Mouse (Mus musculus): ENCODE measurements around the gene Ly6g5b. TPM values are rescaled to one million over a fixed set of nuclear protein-coding genes. Genes with fewer than 3 reads are reported as not detected.

Gene Ly6g5b
- polyA plus RNA-seq, 1 experiment from 2014 or later, result 0.53 TPM

DNA sequence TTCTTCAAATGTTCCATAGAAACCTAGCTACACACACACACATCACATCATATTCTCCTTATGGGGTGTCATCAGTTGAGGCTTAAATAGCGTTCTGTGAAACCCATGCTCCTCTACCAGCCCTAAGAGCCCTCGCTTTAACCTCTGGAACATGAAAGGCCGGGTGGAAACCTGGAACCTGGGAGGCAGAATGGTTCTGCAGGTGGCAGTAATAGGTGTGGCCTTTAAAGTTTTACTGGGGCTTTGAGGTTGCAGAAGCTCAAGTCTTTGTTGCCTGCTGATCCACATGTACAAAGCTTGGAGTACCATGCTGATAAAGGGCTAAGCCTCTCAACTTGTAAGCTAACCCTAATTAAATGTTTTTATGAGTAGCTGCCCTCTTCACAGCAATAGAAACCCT, 32.1 kb upstream of the Ly6g5b start:
- WGBS, result 54% methylated on average over 3 of the region's 3 CpGs
- no peak overlapping the region for H3K9ac ChIP-seq (ENCODE audit: low read length)
- ATAC-seq (ENCODE audit: insufficient read depth, low FRiP score), result no peak
- H3K9me3 ChIP-seq (replicated peaks; ENCODE audit: control insufficient read depth, low read length), result no peaks in the 10 kb centered on the region
- no peak overlapping the region for H3K4me2 ChIP-seq (ENCODE audit: low read depth, low read length)
- H3K27ac ChIP-seq (ENCODE audit: low read length), result peak overlapping the region; percentile 38; the same call in 1 of the 2 replicates
- no peaks in the 10 kb centered on the region for H3K4me1 ChIP-seq (ENCODE audit: control insufficient read depth, insufficient read depth, low read length)
- no peaks in the 10 kb centered on the region for H3K27me3 ChIP-seq (ENCODE audit: control insufficient read depth, insufficient read depth, low read length)
- peaks cover 43% of the 10 kb centered on the region for H3K36me3 ChIP-seq (ENCODE audit: control insufficient read depth, insufficient read depth, low read length)
- no peak overlapping the region for H3K4me3 ChIP-seq (replicated peaks; ENCODE audit: low read length)

DNA sequence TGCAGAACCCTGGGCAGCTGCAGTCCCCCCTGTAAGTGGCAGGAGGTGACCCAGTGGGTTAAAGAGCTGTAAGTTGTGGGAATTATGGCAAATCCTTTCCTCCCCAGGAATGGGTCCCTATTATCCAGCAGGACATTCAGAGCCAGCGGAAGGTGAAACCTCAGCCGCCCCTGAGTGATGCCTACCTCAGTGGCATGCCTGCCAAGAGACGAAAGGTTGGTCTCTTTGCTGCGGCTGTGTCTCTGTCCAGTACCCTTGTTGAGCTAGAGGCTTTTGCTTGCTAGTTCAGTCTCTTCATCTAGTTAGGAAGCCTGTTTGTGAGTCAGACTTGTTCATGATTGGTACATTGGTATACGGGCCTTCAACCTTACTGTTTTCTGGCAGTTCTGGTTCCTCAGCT, 30.9 kb upstream of the Ly6g5b start:
- Histone ChIP-seq H3K4me1 (ENCODE audit: control insufficient read depth, insufficient read depth, low read length) (no peaks in the 10 kb centered on the region), H3K9ac (ENCODE audit: low read length) (no peak overlapping the region), H3K27me3 (ENCODE audit: control insufficient read depth, insufficient read depth, low read length) (no peaks in the 10 kb centered on the region), H3K36me3 (ENCODE audit: control insufficient read depth, insufficient read depth, low read length) (peaks cover 50% of the 10 kb centered on the region), H3K4me2 (ENCODE audit: low read depth, low read length) (no peak overlapping the region), H3K4me3 (replicated peaks; ENCODE audit: low read length) (no peak overlapping the region), H3K9me3 (replicated peaks; ENCODE audit: control insufficient read depth, low read length) (no peaks in the 10 kb centered on the region), H3K27ac (ENCODE audit: low read length) (no peak overlapping the region)
- 89% methylated on average over 5 of the region's 5 CpGs for WGBS
- no peak for ATAC-seq (ENCODE audit: insufficient read depth, low FRiP score)

DNA sequence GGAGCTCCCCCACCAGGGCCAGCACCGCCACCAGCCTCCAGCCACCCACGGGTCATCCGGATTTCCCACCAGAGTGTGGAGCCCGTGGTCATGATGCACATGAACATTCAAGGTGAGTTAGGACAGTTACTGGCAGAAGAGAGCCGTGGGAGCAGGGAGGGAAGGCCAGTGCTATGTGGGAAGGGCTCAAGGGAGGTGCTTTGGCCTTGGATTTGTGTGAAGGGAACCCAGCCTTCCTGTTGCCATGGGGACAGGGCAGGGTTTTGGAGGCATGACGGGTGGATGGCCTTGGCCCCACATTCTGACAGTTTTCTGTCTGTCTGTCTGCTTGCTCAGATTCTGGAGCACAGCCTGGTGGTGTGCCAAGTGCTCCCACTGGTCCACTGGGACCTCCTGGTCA, 26.7 kb upstream of the Ly6g5b start:
- Histone ChIP-seq H3K27me3 (ENCODE audit: control insufficient read depth, insufficient read depth, low read length) (no peaks in the 10 kb centered on the region), H3K9me3 (replicated peaks; ENCODE audit: control insufficient read depth, low read length) (no peaks in the 10 kb centered on the region), H3K36me3 (ENCODE audit: control insufficient read depth, insufficient read depth, low read length) (peaks cover 32% of the 10 kb centered on the region), H3K4me3 (replicated peaks; ENCODE audit: low read length) (no peak overlapping the region), H3K9ac (ENCODE audit: low read length) (no peak overlapping the region), H3K4me1 (ENCODE audit: control insufficient read depth, insufficient read depth, low read length) (peaks cover 5% of the 10 kb centered on the region), H3K27ac (ENCODE audit: low read length) (no peak overlapping the region), H3K4me2 (ENCODE audit: low read depth, low read length) (no peak overlapping the region)
- ATAC-seq (ENCODE audit: insufficient read depth, low FRiP score), result no peak
- WGBS, result 89% methylated on average over 6 of the region's 6 CpGs

DNA sequence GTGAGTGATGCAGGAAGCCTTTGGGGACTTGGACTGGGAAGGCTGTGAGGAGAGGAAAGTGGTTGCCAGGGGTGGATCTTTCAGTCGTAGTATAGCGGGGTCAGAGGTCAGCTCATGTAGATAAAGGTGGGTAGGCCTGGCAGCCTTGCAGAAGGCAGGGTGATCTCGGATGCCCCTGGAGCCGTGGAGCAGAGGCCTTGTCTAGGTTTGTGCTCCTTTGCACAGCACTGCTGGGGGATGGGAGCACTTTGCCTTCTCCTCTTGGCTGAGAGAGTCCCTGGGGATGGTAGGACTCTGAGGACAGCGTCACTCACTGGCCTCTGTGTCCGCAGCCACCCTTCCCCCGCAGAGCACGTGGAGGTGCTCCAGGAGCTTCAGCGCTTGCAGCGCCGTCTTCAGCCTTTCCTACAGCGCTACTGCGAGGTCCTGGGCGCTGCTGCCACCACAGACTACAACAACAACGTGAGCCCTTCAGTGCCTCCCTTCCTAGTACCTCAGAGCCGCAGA, 25.3 kb upstream of the Ly6g5b start:
- no peak for ATAC-seq (ENCODE audit: insufficient read depth, low FRiP score)
- peaks cover 14% of the 10 kb centered on the region for H3K4me1 ChIP-seq (ENCODE audit: control insufficient read depth, insufficient read depth, low read length)
- H3K36me3 ChIP-seq (ENCODE audit: control insufficient read depth, insufficient read depth, low read length), result peaks cover 26% of the 10 kb centered on the region
- no peak overlapping the region for H3K27ac ChIP-seq (ENCODE audit: low read length)
- no peak overlapping the region for H3K9ac ChIP-seq (ENCODE audit: low read length)
- H3K9me3 ChIP-seq (replicated peaks; ENCODE audit: control insufficient read depth, low read length), result no peaks in the 10 kb centered on the region
- no peak overlapping the region for H3K4me2 ChIP-seq (ENCODE audit: low read depth, low read length)
- H3K27me3 ChIP-seq (ENCODE audit: control insufficient read depth, insufficient read depth, low read length), result no peaks in the 10 kb centered on the region
- WGBS, result 73% methylated on average over 16 of the region's 16 CpGs
- no peak overlapping the region for H3K4me3 ChIP-seq (replicated peaks; ENCODE audit: low read length)

DNA sequence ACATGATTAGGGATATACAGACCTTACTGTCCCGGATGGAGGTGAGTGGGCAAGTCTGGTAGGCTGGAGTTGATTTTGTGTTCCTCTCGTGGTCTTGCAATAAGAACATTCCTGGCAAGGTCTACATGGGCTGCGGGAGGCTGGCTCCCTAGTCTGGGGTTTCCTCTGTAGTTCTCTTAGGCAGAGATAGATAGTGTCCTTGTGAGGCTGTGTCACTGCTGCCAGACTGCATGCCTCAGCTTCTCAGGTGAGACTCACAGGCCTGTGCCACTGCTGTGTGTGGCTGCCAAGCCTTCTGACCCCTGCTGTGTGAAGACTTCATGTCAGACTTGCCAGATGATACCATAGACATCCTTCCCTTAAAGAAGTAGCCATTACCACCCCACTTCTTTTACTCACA, 24.0 kb upstream of the Ly6g5b start:
- no peak overlapping the region for H3K9ac ChIP-seq (ENCODE audit: low read length)
- ATAC-seq (ENCODE audit: insufficient read depth, low FRiP score), result no peak
- H3K36me3 ChIP-seq (ENCODE audit: control insufficient read depth, insufficient read depth, low read length), result peaks cover 26% of the 10 kb centered on the region
- H3K9me3 ChIP-seq (replicated peaks; ENCODE audit: control insufficient read depth, low read length), result no peaks in the 10 kb centered on the region
- H3K4me1 ChIP-seq (ENCODE audit: control insufficient read depth, insufficient read depth, low read length), result peaks cover 14% of the 10 kb centered on the region
- 99% methylated on average over 3 of the region's 3 CpGs for WGBS
- no peak overlapping the region for H3K4me2 ChIP-seq (ENCODE audit: low read depth, low read length)
- H3K27me3 ChIP-seq (ENCODE audit: control insufficient read depth, insufficient read depth, low read length), result no peaks in the 10 kb centered on the region
- H3K4me3 ChIP-seq (replicated peaks; ENCODE audit: low read length), result no peak overlapping the region
- no peak overlapping the region for H3K27ac ChIP-seq (ENCODE audit: low read length)

DNA sequence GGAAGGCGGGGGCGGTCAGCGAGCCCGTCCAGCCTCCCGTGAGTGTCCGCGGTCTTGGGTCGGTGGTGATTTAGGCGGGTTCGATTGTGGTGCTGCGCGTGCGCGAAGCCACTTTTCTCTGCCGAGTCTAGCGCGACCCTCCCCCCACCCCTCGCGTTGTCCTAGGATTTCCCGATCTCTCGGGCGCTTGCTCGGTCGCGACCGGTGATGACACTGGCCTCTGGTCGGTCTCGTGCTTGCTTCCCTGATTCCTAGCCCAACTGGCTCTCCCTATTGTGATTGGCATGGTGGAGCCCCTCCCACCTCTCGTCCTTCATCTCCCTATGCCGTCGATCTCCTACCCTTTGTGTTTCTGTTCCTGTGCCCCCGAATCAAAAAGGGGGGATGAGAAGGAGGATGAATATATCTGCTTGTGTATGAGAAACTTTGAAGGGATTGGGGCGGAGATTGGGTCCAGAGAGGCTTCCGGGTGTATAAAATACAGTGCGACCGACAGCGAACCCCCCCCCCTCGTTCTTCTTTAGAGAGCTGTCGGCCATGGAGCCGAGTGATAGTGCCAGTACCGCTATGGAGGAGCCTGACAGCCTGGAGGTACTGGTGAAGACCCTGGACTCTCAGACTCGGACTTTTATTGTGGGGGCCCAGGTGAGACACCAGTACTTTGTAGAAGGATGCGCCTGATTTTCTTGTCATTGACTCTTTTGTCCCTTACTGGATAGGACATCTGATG, 20.5 kb upstream of the Ly6g5b start:
- H3K27me3 ChIP-seq (ENCODE audit: control insufficient read depth, insufficient read depth, low read length), result no peaks in the 10 kb centered on the region
- H3K9me3 ChIP-seq (replicated peaks; ENCODE audit: control insufficient read depth, low read length), result no peaks in the 10 kb centered on the region
- under 1% methylated on average over 43 of the region's 43 CpGs for WGBS
- H3K4me1 ChIP-seq (ENCODE audit: control insufficient read depth, insufficient read depth, low read length), result peaks cover 14% of the 10 kb centered on the region
- peak overlapping the region; percentile 89 for H3K9ac ChIP-seq (ENCODE audit: low read length)
- peak overlapping the region; percentile 97 for H3K27ac ChIP-seq (ENCODE audit: low read length)
- H3K4me2 ChIP-seq (ENCODE audit: low read depth, low read length), result peak overlapping the region; percentile 90
- H3K4me3 ChIP-seq (replicated peaks; ENCODE audit: low read length), result peak overlapping the region; percentile 77
- no peaks in the 10 kb centered on the region for H3K36me3 ChIP-seq (ENCODE audit: control insufficient read depth, insufficient read depth, low read length)
- peak; percentile 41 for ATAC-seq (ENCODE audit: insufficient read depth, low FRiP score)

DNA sequence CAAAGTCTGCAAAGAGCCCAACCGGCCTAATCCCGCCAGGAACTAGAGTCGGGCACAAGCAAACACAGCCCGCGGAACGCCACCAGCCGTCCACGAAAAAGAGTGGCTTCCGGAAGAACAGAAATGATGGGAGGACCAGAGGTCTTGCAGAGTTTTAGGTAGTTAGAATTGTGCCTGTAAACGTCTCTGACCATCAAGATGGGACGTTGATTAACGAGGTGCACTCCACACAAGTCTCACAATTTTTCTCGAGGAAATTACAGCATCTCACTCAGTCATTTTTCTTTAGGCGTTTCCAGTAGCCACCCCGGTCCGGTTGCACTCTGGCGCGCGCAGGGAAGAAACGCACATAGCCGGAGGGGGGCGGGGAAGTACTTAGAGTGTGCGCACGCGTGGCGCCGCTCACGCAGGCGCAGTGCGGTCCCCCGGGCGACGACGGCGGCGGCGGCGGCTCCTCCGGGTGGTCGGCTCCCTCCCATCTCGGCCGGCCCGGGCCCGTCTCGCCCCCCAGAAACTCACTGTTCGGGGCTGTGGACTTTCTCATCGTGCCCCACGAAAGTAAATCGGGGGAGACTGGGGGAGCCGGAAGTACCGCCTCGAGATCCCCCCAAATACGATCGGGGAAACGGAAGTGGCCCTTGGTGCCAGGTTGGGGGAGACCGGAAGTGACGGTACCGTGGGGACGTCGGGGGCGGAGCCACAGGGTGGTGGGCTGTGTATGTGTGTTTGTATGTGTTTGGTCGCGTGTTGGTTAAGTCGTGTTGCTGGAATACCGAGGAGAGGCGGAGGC, 19.8 kb upstream of the Ly6g5b start, which contains the start of gene Bag6:
TSS of gene Bag6 (plus strand) at position 378 of the 790 bp plus-strand sequence.
- WGBS, result under 1% methylated on average over 66 of the region's 66 CpGs
- peak; percentile 96 for ATAC-seq (ENCODE audit: insufficient read depth, low FRiP score)
- peak within 1 kb of the TSS; percentile 90 for H3K4me2 ChIP-seq (ENCODE audit: low read depth, low read length)

DNA sequence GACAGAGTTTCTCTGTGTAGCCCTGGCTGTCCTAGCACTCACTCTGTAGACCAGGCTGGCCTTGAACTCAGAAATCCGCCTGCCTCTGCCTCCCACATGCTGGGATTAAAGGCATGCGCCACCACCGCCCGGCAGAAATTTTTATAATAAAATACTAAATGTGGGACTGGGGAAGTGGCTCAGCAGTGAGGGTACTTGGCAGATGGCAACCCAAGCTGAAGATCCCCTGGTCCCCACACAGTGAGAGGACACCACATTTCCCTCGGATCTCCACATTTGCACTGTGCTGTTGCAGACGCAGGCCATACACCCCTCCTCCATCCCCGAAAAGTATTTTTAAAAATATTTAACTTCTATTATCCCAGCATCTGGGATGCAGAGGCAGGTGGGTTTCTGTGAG, 18.3 kb upstream of the Ly6g5b start:
- no peak overlapping the region for H3K9ac ChIP-seq (ENCODE audit: low read length)
- ATAC-seq (ENCODE audit: insufficient read depth, low FRiP score), result no peak
- 96% methylated on average over 7 of the region's 7 CpGs for WGBS
- no peak overlapping the region for H3K27ac ChIP-seq (ENCODE audit: low read length)
- no peaks in the 10 kb centered on the region for H3K27me3 ChIP-seq (ENCODE audit: control insufficient read depth, insufficient read depth, low read length)
- no peak overlapping the region for H3K4me3 ChIP-seq (replicated peaks; ENCODE audit: low read length)
- no peak overlapping the region for H3K4me2 ChIP-seq (ENCODE audit: low read depth, low read length)
- no peaks in the 10 kb centered on the region for H3K36me3 ChIP-seq (ENCODE audit: control insufficient read depth, insufficient read depth, low read length)
- peaks cover 15% of the 10 kb centered on the region for H3K4me1 ChIP-seq (ENCODE audit: control insufficient read depth, insufficient read depth, low read length)
- H3K9me3 ChIP-seq (replicated peaks; ENCODE audit: control insufficient read depth, low read length), result no peaks in the 10 kb centered on the region

More for the DNA sequence above, 19.8 kb upstream of the Ly6g5b start, which contains the start of gene Bag6:
- Histone ChIP-seq H3K4me3 (replicated peaks; ENCODE audit: low read length) (peak within 1 kb of the TSS; percentile 77), H3K9me3 (replicated peaks; ENCODE audit: control insufficient read depth, low read length) (no peaks in the 10 kb centered on the region), H3K9ac (ENCODE audit: low read length) (peak within 1 kb of the TSS; percentile 89), H3K36me3 (ENCODE audit: control insufficient read depth, insufficient read depth, low read length) (no peaks in the 10 kb centered on the region), H3K27ac (ENCODE audit: low read length) (peak within 1 kb of the TSS; percentile 97), H3K4me1 (ENCODE audit: control insufficient read depth, insufficient read depth, low read length) (peaks cover 14% of the 10 kb centered on the region), H3K27me3 (ENCODE audit: control insufficient read depth, insufficient read depth, low read length) (no peaks in the 10 kb centered on the region)

DNA sequence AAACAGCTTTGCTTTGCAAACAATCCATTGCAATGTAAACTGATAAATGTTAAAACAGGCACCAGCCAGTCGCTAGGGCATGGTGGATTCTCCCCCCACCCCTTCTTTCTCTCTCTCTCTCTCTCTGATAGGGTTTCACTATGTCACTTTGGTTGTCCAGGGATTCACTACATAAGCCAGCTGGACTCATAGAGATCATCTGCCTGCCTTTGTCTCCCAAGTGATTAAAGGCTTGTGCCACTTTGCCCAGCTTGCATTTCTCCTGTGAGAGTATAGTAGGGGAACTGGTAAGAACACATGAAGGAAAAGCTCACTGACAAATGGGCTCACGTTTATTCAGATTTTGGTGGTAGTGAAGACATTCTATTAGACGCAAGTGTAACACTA, 16.9 kb upstream of the Ly6g5b start:
- H3K9ac ChIP-seq (ENCODE audit: low read length), result no peak overlapping the region
- no peaks in the 10 kb centered on the region for H3K9me3 ChIP-seq (replicated peaks; ENCODE audit: control insufficient read depth, low read length)
- H3K4me2 ChIP-seq (ENCODE audit: low read depth, low read length), result no peak overlapping the region
- H3K36me3 ChIP-seq (ENCODE audit: control insufficient read depth, insufficient read depth, low read length), result no peaks in the 10 kb centered on the region
- no peak overlapping the region for H3K4me3 ChIP-seq (replicated peaks; ENCODE audit: low read length)
- WGBS, result 67% methylated on average over 3 of the region's 3 CpGs
- H3K4me1 ChIP-seq (ENCODE audit: control insufficient read depth, insufficient read depth, low read length), result peaks cover 19% of the 10 kb centered on the region
- no peak for ATAC-seq (ENCODE audit: insufficient read depth, low FRiP score)
- no peak overlapping the region for H3K27ac ChIP-seq (ENCODE audit: low read length)
- no peaks in the 10 kb centered on the region for H3K27me3 ChIP-seq (ENCODE audit: control insufficient read depth, insufficient read depth, low read length)

Data from stomach, embryonic 16.5 days (tissue).